Mouse (Mus musculus) cerebellum, adult 18-20 months (tissue): Measurements from ENCODE around the gene Krtap24-1.

Experiments
- DNase-seq, 2 experiments: peaks; one replicate each; pipeline ENCODE4 v3.0.0; 2021

Gene Krtap24-1

DNA sequence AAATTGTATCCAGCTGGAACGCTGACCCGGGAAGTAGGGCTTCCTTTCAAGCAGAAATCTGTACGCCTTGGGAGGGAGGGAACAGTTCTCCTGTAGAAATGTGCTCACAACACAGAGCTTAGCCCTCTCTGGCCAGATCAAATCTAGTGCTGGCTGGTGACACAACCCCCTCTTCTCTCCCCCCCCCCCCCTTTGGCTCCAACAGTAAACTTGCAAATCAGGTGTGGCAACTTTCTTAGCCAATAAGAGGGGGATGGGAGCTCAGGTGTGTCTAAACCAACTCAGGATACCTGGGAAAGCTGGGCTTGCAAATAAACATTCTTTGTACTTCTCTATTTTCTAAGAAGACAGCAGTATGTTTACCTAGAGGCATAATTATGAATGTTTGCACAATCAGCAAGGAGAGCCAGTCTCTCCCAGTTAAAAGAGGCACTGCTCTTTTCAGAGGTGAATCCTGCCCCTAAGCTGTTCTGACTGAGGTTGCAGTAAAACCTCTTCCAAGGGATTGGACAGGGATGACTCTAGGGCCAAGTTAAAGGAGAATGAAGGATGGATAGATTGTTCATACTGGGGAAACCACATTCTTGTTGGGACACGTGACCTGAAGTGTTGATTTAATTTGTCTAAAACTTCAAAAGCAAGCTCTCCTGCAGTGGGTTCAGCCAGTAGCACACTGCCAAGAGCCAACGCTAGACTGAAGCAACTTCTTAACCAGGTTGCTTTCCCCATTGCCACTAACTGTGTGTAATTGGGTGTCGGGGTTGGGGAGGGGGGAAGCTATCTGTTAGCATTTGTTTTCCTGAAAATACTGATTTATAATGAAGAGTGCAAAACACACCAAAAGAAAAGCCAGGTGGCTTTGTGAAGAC is 48.8 kb downstream of the Krtap24-1 start, which contains the start of gene Cldn8:
Gene Cldn8, minus strand, starts transcription at position 139 of the 869 bp plus-strand sequence.
- no peak for DNase-seq

DNA sequence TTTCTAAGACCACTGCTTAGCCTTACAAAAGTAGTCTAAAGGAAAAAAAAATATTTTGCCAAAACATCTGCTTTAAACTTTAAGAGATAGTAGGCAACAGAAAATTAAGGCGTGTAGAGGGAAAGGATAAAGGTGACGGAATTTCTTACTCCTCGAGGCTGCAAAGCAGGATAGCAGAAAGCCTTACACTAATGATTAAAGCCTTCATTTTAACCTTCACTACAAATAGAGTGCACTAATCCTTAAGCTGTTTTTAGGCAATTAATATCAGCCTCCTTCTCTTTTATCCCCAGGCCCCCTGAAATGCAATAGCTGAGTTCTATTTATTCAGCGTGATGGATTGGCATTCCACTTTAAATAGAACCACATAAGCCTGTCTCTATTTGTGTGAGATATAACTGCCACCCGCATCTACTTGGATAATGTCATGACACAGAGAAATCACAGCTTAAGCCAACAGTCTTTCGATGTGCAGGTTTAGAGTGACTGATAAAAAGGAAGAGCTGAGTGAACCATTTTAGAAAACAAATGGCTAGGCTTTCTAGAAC is 50.4 kb downstream of the Krtap24-1 start:
- DNase-seq = no peak
